Comparison of ENCODE assay signal across 8 mouse cellular contexts in the genomic region with DNA sequence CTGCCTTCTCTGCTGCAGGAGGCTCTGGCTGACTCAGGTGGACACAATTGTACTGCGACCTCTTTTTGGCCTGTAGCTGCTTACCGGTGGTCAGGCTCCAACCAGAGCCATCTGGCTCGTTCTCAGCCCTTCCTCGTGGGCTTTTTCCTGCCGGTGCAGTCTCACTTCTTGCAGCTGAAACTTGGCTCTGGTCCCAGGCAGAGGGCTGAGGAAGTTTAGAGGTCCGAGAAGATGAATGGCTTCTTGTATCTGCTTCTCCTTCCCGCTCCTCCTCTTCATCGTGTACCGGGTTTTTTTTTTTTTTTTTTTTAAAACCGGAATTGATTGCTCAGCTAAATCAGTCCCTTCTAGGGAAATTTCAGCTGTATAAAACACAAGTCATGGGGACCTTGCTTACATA. TPM values are rescaled to one million over a fixed set of nuclear protein-coding genes. Genes with fewer than 3 reads are reported as not detected.
DNase-seq lines count a peak whose midpoint lies in the region; ATAC-seq and TF ChIP-seq lines count a peak whose summit lies in the region.
"Had no signal": no experiment of that assay in that cellular context is flagged by ENCODE, and none has a peak within 500 bp of the region (broad histone marks: within the 10 kb centered on the region; RNA-seq: fewer than 3 reads in every experiment).

No protein-coding gene starts in this region.

- peaks cover 3% of the 10 kb centered on the region; the same call in 1 of the 2 replicates for H3K4me1 ChIP-seq in cerebellum, adult 2 months (ENCODE audit: control insufficient read depth, insufficient read depth, low read length)
- H3K4me1 ChIP-seq in heart, embryonic 16.5 days (ENCODE audit: control insufficient read depth, insufficient read depth, low read length) = peaks cover 15% of the 10 kb centered on the region

- H3K4me3 ChIP-seq in cerebellum, adult 2 months (replicated peaks; ENCODE audit: insufficient read depth, low read depth, low read length) = no peak overlapping the region
- no peak overlapping the region for H3K4me3 ChIP-seq in heart, embryonic 16.5 days (ENCODE audit: low read length)
- peak overlapping the region; percentile 20 for H3K4me3 ChIP-seq in macrophage (ENCODE audit: inconsistent target)
- H3K4me3 ChIP-seq: limb, embryonic 15.5 days had no signal

- WGBS in cerebellum, adult 2 months = 3% methylated on average over 10 of the region's 10 CpGs
- WGBS in heart, embryonic 16.5 days = 23% methylated on average over 10 of the region's 10 CpGs
- WGBS in macrophage (ENCODE audit: missing documents) = 0% methylated on average over 9 of the region's 10 CpGs

- H3K4me2 ChIP-seq in heart, embryonic 16.5 days (ENCODE audit: low read depth, low read length) = peak overlapping the region; percentile 15; the same call in 1 of the 2 replicates
- H3K4me2 ChIP-seq: limb, embryonic 15.5 days had no signal

- H3K79me2 ChIP-seq in macrophage (ENCODE audit: inconsistent target) = no peaks in the 10 kb centered on the region

- DNase-seq in 3T3-L1 (ENCODE audit: low read depth, low spot score) = peak; percentile 52
- peak; percentile 87 for DNase-seq in 416B (ENCODE audit: low read depth)
- peak; percentile 75 to 83 for DNase-seq in cerebellum, adult 2 months
- DNase-seq in kidney, postnatal 36 days = peak; percentile 92 to 94
- no peak for DNase-seq in embryo, embryonic 10 days (ENCODE audit: low spot score)

- H3K27ac ChIP-seq in cerebellum, adult 2 months (ENCODE audit: insufficient read depth, low read length) = no peak overlapping the region
- H3K27ac ChIP-seq in heart, embryonic 16.5 days (ENCODE audit: low read length) = peak overlapping the region; percentile 5; the same call in 1 of the 2 replicates
- H3K27ac ChIP-seq in macrophage = peak overlapping the region; percentile 86
- H3K27ac ChIP-seq: limb, embryonic 15.5 days had no signal

- ATAC-seq in heart, embryonic 16.5 days (replicated peaks; ENCODE audit: extremely low read depth, insufficient read depth, low FRiP score) = peak; percentile 39; the same call in 1 of the 2 replicates

- H3K36me3 ChIP-seq in heart, embryonic 16.5 days (ENCODE audit: control insufficient read depth, insufficient read depth) = peaks cover 13% of the 10 kb centered on the region
- no peaks in the 10 kb centered on the region for H3K36me3 ChIP-seq in macrophage (ENCODE audit: inconsistent target)

- TF ChIP-seq CTCF in cerebellum, adult 2 months (IDR thresholded peaks at IDR 0.05; ENCODE audit: borderline replicate concordance, insufficient read depth, low read depth, low read length) = no peak

- no peaks in the 10 kb centered on the region for H3K27me3 ChIP-seq in cerebellum, adult 2 months (ENCODE audit: control insufficient read depth, insufficient read depth, low read length)
- H3K27me3 ChIP-seq in heart, embryonic 16.5 days (ENCODE audit: control insufficient read depth, insufficient read depth, low read length) = no peaks in the 10 kb centered on the region
- H3K27me3 ChIP-seq: limb, embryonic 15.5 days had no signal

- no peak overlapping the region for H3K9ac ChIP-seq in heart, embryonic 16.5 days (ENCODE audit: low read length)
- H3K9ac ChIP-seq: limb, embryonic 15.5 days had no signal

- no peak for TF ChIP-seq POLR2A in cerebellum, adult 2 months (IDR thresholded peaks at IDR 0.05; ENCODE audit: borderline replicate concordance, insufficient read depth, low read length)

- H3K9me3 ChIP-seq in heart, embryonic 16.5 days (replicated peaks; ENCODE audit: control insufficient read depth, low read length) = no peaks in the 10 kb centered on the region
- H3K9me3 ChIP-seq: limb, embryonic 15.5 days had no signal

RNA-seq across cellular contexts. Expression of a gene that starts 18.0 kb away (rescaled TPM):
- 21.7 and 24.2 TPM in 2 replicates for polyA plus RNA-seq in cerebellum, adult 2 months (2012; rRNA removed)
- polyA plus RNA-seq in heart, embryonic 16.5 days (2015; fragmentation: Nextera tagmentation; extraction: Ambion mirVana) = 12.3 and 12.4 TPM in 2 replicates
- total RNA-seq in macrophage (2018; cell fraction: chromatin; rRNA removed) = 100 to 1,000 TPM in 21 of 26 experiments, 10 to 100 TPM in 5; 71.3 to 175 (median 120) TPM
- total RNA-seq in macrophage (2018; cell fraction: cytosol; rRNA removed) = 10 to 100 TPM; 18.5 to 34.3 (median 27.3) TPM
- total RNA-seq in macrophage (2018; cell fraction: nucleus; rRNA removed) = 100 to 1,000 TPM in 6 of 26 experiments, 10 to 100 TPM in 20; 56.0 to 205 (median 84.2) TPM
- polyA plus RNA-seq in macrophage (2018) = 14.4 to 26.9 TPM (median 18.7 TPM) in 3 replicates

RNA-seq across cellular contexts. Expression of a gene that starts 32.9 kb away (rescaled TPM):
- 28.9 and 29.4 TPM in 2 replicates for polyA plus RNA-seq in cerebellum, adult 2 months (2012; rRNA removed)
- polyA plus RNA-seq in heart, embryonic 16.5 days (2015; fragmentation: Nextera tagmentation; extraction: Ambion mirVana) = 14.8 and 15.5 TPM in 2 replicates
- total RNA-seq in macrophage (2018; cell fraction: chromatin; rRNA removed) = 10 to 100 TPM in 3 of 26 experiments, 1 to 10 TPM in 22, under 1 TPM in 1; 0.88 to 16.4 (median 3.6) TPM
- 1 to 10 TPM in 15 of 26 experiments, under 1 TPM in 11; 0.19 to 3.5 (median 1.1) TPM for total RNA-seq in macrophage (2018; cell fraction: cytosol; rRNA removed)
- 10 to 100 TPM in 4 of 26 experiments, 1 to 10 TPM in 18, under 1 TPM in 4; 0.45 to 21.1 (median 3.1) TPM for total RNA-seq in macrophage (2018; cell fraction: nucleus; rRNA removed)
- polyA plus RNA-seq in macrophage (2018) = 2.2 to 3.5 TPM (median 2.3 TPM) in 3 replicates
